Mouse (Mus musculus): ENCODE data around the gene Rcbtb1. TPM values are rescaled to one million over a fixed set of nuclear protein-coding genes. Genes with fewer than 3 reads are reported as not detected.

Gene Rcbtb1
- total RNA-seq (2023), result 93.0 TPM

GRCm38 (mm10) chr14:59200711-59201603, at the start of gene Rcbtb1:
Gene Rcbtb1 (plus strand): TSS chr14:59201209.

GRCm38 (mm10) chr14:59178649-59179048, 22.4 kb upstream of the Rcbtb1 start, which contains the start of gene Gm5142:
Gene Gm5142 (minus strand): TSS chr14:59178749.

GRCm38 (mm10) chr14:59260056-59260455, 59.0 kb downstream of the Rcbtb1 start, which contains the start of gene Gm6904:
Gene Gm6904 (minus strand): TSS chr14:59260216.

Other genes with a start within 250 kb of the Rcbtb1 start
- not detected for gene 1700129C05Rik, start 58.3 kb upstream of the Rcbtb1 start, total RNA-seq (2023)
- not detected for gene Gm5142, start 22.5 kb upstream of the Rcbtb1 start, total RNA-seq (2023)
- gene Gm6904, start 59.0 kb downstream of the Rcbtb1 start, total RNA-seq (2023), result 5.0 TPM
- gene Phf11a, start 96.3 kb downstream of the Rcbtb1 start, total RNA-seq (2023), result 5.5 TPM
- 29.1 TPM for gene Phf11b, start 140.1 kb downstream of the Rcbtb1 start, total RNA-seq (2023)
- gene Phf11d, start 164.3 kb downstream of the Rcbtb1 start, total RNA-seq (2023), result 4.0 TPM
- gene Phf11c, start 194.2 kb downstream of the Rcbtb1 start, total RNA-seq (2023), result 13.3 TPM
- gene Setdb2, start 239.7 kb downstream of the Rcbtb1 start, total RNA-seq (2023), result 43.1 TPM
- 24.0 TPM for gene Cab39l, start 239.8 kb downstream of the Rcbtb1 start, total RNA-seq (2023)

Data from CD4-positive naive resting alpha-beta T cell, adult 76 days (primary cell).